Mouse (Mus musculus): Measurements from ENCODE around the gene Gbgt1.
A peak's percentile ranks its signal among the peaks of the same experiment; 100 is the strongest.

GRCm38 (mm10) chr2:28517206-28517909, 20.7 kb downstream of the Gbgt1 start:
- TF ChIP-seq POLR2A (IDR thresholded peaks at IDR 0.05; ENCODE audit: extremely low read depth, insufficient read depth, low read length), result no peak
- TF ChIP-seq CTCF (IDR thresholded peaks at IDR 0.05; ENCODE audit: low read depth, low read length), result peak; percentile 96

Data from liver, adult 2 months (tissue).